Mouse (Mus musculus) embryonic fibroblast, embryonic 13.5 days (primary cell): ENCODE results near the gene Pola1. TPM values are rescaled to one million over a fixed set of nuclear protein-coding genes. Genes with fewer than 3 reads are reported as not detected.
A peak's percentile ranks its signal among the peaks of the same experiment; 100 is the strongest.

Source experiments
- H3K27ac ChIP-seq: 2 replicates; pipeline ENCODE4 v1.5.1; 2012; ENCODE audit warnings: low read length, control low read depth, inconsistent platforms; ENCODE audit not compliant: insufficient read depth
- H3K4me1 ChIP-seq: 2 replicates; pipeline ENCODE4 v1.6.1; 2011; ENCODE audit warnings: low read length; ENCODE audit not compliant: control insufficient read depth, insufficient read depth
- H3K4me3 ChIP-seq: 2 replicates; pipeline ENCODE4 v1.5.1; 2011; ENCODE audit warnings: mild to moderate bottlenecking, control low read depth, low read length; ENCODE audit not compliant: insufficient read depth
- CTCF ChIP-seq: IDR thresholded peaks from 2 replicates; pipeline ENCODE4 v1.5.1; 2011; ENCODE audit warnings: mild to moderate bottlenecking, control low read depth, low read length, moderate library complexity, borderline replicate concordance; ENCODE audit not compliant: insufficient read depth
- POLR2A ChIP-seq: IDR thresholded peaks from 2 replicates; pipeline ENCODE4 v1.6.1; 2011; ENCODE audit warnings: low read depth, mild to moderate bottlenecking, control low read depth, low read length, moderate library complexity
- polyA plus RNA-seq: library from polyadenylated mRNA; stranded (reverse); fragments of >200 nt; gene quantifications from 2 replicates; pipeline ENCODE4 v1.2.4, GENCODE M21; 2011; ENCODE audit warnings: low read depth; ENCODE audit not compliant: missing spikeins, insufficient read length

The Pola1 gene
- 17.0 and 22.9 TPM in 2 replicates for polyA plus RNA-seq

GRCm38 (mm10) chrX:93631657-93632449, at the start of gene Pola1:
Gene Pola1 (minus strand): TSS chrX:93632155.
- no peaks in the 10 kb centered on the region for H3K4me1 ChIP-seq
- peak within 1 kb of the TSS; percentile 91 for H3K4me3 ChIP-seq
- TF ChIP-seq CTCF, result no peak
- TF ChIP-seq POLR2A, result peak; percentile 44
- peak within 1 kb of the TSS; percentile 62 for H3K27ac ChIP-seq

- Histone ChIP-seq H3K4me3 (no peak overlapping the region), H3K4me1 (no peaks in the 10 kb centered on the region), H3K27ac (no peak overlapping the region)
- TF ChIP-seq POLR2A (no peak), CTCF (no peak)
These were observed 44.3 kb upstream of the Pola1 start for GRCm38 (mm10) chrX:93676228-93676627.

- Histone ChIP-seq H3K27ac (0 out of 2 replicates have a peak overlapping the region, but pooled peaks have one; percentile 12), H3K4me3 (peak overlapping the region; percentile 46), H3K4me1 (no peaks in the 10 kb centered on the region)
- TF ChIP-seq CTCF (no peak), POLR2A (no peak)
These were observed 43.2 kb upstream of the Pola1 start for GRCm38 (mm10) chrX:93674836-93675795.

- TF ChIP-seq CTCF (no peak), POLR2A (no peak)
- no peaks in the 10 kb centered on the region for H3K4me1 ChIP-seq
- H3K4me3 ChIP-seq, result no peak overlapping the region
- H3K27ac ChIP-seq, result no peak overlapping the region
These were observed 42.5 kb upstream of the Pola1 start for GRCm38 (mm10) chrX:93674432-93674831.

- Histone ChIP-seq H3K4me3 (no peak overlapping the region), H3K4me1 (no peaks in the 10 kb centered on the region), H3K27ac (no peak overlapping the region)
- no peak for TF ChIP-seq POLR2A
- TF ChIP-seq CTCF, result no peak
These were observed 32.8 kb upstream of the Pola1 start for GRCm38 (mm10) chrX:93664787-93665186.

- TF ChIP-seq CTCF, result no peak
- no peak for TF ChIP-seq POLR2A
- Histone ChIP-seq H3K27ac (no peak overlapping the region), H3K4me1 (no peaks in the 10 kb centered on the region), H3K4me3 (no peak overlapping the region)
These were observed 32.1 kb upstream of the Pola1 start for GRCm38 (mm10) chrX:93663919-93664586.

GRCm38 (mm10) chrX:93655153-93655552, 23.2 kb upstream of the Pola1 start:
- Histone ChIP-seq H3K4me1 (no peaks in the 10 kb centered on the region), H3K4me3 (no peak overlapping the region), H3K27ac (no peak overlapping the region)
- TF ChIP-seq POLR2A (no peak), CTCF (no peak)

- TF ChIP-seq POLR2A, result no peak
- no peak for TF ChIP-seq CTCF
- H3K4me1 ChIP-seq, result no peaks in the 10 kb centered on the region
- no peak within 1 kb of the TSS for H3K4me3 ChIP-seq
- no peak within 1 kb of the TSS for H3K27ac ChIP-seq
These were observed 22.5 kb upstream of the Pola1 start, which contains the start of gene Pcyt1b for GRCm38 (mm10) chrX:93654218-93655002. Gene Pcyt1b (plus strand): TSS chrX:93654863.
